Mouse (Mus musculus) C2C12 (cell line): Measurements from ENCODE around the gene Cdk13.

Source experiments
- CTCF ChIP-seq: IDR thresholded peaks from one replicate; pipeline ENCODE4 v1.5.1; 2011; ENCODE audit not compliant: control insufficient read depth, insufficient read depth, insufficient read length
- FOSL1 ChIP-seq: IDR thresholded peaks from one replicate; pipeline ENCODE4 v1.8.0; 2011; ENCODE audit warnings: mild to moderate bottlenecking, low read length; ENCODE audit not compliant: poor library complexity, insufficient read depth, severe bottlenecking
- MAX ChIP-seq: IDR thresholded peaks from one replicate; pipeline ENCODE4 v1.6.1; 2011; ENCODE audit warnings: mild to moderate bottlenecking, control low read depth
- MYOD1 ChIP-seq: IDR thresholded peaks from one replicate; pipeline ENCODE4 v1.6.1; 2011; ENCODE audit warnings: low read depth; ENCODE audit not compliant: control insufficient read depth, insufficient read length
- MYOG ChIP-seq: IDR thresholded peaks from one replicate; pipeline ENCODE4 v1.6.1; 2011; ENCODE audit not compliant: control insufficient read depth, insufficient read length; ENCODE audit errors: extremely low read depth
- USF1 ChIP-seq: IDR thresholded peaks from one replicate; pipeline ENCODE4 v1.6.1; 2011; ENCODE audit warnings: low read depth, mild to moderate bottlenecking, control low read depth, moderate library complexity

- TF ChIP-seq CTCF: no peak
- TF ChIP-seq USF1: no peak
- no peak for TF ChIP-seq FOSL1
- TF ChIP-seq MYOD1: no peak
- no peak for TF ChIP-seq MAX
- no peak for TF ChIP-seq MYOG
Measured at GRCm38 (mm10) chr13:17700090-17700715, 104.7 kb downstream of the Cdk13 start.
